Mouse (Mus musculus) CD8-positive naive resting alpha-beta T cell, adult 2 months (primary cell): ENCODE data around the gene Igsf23.
"Not testable (repeated sequence)": the region's sequence is repeated elsewhere in the genome, so short reads cannot be mapped to it uniquely, and the experiment has no call there.

ENCODE experiments used
- DNase-seq, 2 experiments: peaks; one replicate each; pipeline ENCODE4 v3.0.0; 2022; ENCODE audit warnings: low read depth in 2 of 2, low spot score in 2 of 2

The Igsf23 gene

GRCm38 (mm10) chr7:19950589-19950988 lies at the start of gene Igsf23:
TSS of gene Igsf23 (minus strand) at chr7:19950756.
- DNase-seq, result no peak

GRCm38 (mm10) chr7:19996721-19997120 lies 46.2 kb upstream of the Igsf23 start:
- DNase-seq, result not testable (repeated sequence)

- not testable (repeated sequence) for DNase-seq
Observed at GRCm38 (mm10) chr7:19991165-19991564, 40.6 kb upstream of the Igsf23 start, which contains the start of gene Nlrp9b. TSS of gene Nlrp9b (plus strand) at chr7:19991465.

DNA sequence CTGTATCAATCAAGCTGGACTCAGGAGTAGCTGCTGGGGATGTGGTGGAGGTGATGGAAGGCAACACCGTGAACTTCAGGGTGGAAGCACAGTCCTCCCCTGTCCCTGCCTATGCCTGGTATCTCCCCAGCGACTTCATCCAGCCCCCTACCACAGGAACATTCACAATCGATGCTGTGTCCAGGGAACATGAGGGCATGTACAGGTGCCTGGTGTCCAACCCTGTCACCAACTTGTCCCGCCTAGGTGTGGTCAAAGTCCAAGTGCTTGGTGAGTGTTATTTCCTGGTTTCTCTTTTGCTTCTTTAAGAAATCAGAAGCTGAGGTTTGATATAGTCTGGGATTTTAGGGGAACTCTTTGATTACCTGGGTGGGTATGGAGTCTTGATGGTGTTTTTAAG lies 21.0 kb upstream of the Igsf23 start:
- DNase-seq, result no peak

DNA sequence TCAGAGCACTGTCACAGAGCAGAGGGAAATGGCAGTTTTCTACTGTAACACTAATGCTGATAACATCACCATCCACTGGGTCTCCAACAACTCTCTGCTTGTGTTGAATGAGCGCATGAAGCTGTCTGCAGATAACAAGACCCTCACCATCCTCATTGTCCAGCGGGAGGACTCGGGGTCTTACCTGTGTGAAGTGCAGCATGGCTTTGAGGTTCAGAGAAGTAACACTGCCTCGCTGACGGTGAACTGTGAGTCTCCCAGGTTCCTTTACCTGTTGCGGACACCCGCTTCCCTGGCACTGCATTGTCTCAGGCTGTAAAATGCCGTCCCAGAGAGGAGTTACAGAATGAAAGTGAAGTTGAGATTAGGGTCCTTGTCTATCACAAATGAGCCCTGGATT lies 19.6 kb upstream of the Igsf23 start:
- no peak for DNase-seq

DNA sequence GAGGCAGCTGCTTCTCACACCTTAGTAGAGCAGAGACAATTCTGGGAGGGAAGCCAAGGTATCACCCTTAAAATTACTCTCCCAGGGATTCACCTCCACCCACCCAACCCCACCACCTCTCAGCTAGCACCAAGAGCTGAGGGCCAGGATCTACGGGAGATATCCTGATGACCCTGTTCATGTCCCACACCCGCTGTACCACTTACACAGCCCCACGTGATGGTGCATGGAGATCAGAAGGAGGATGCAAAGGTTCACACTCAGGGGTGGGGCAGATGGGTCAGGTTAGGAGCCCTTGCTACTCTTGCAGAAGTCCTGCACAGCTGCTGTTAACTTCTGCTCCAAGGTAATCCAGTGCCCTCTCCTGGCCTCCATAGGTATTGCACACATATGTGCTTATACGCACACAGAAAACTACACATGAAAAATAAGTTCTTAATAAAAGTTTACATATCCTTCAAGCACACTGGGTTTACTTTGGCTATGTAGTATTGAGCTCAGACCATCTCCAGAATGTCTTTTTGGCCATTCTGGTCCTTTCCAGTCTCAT lies 19.1 kb upstream of the Igsf23 start:
- no peak for DNase-seq

DNA sequence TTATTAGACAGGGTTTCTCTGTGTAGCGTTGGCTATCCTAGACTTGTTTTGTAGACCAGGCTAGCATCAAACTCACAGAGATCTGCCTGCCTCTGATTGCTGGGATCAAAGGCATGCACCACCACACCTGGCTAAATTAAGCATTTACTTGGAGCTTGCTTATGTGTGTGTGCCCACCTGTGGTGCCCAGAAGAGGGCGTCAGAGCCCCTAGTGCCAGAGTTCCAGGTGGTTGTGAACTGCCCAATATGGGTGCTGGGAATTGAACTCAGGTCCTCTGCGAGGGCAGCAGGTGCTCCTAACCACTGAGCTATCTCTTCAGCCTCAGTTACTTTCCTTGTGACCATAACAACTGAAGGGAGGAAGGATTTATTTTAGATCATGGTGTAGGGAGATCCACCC lies 18.6 kb upstream of the Igsf23 start:
- DNase-seq, result no peak

GRCm38 (mm10) chr7:19964985-19965579 lies 14.5 kb upstream of the Igsf23 start, which contains the start of gene Ceacam20:
TSS of gene Ceacam20 (plus strand) at chr7:19965412.
- no peak for DNase-seq

GRCm38 (mm10) chr7:19962423-19962822 lies 11.9 kb upstream of the Igsf23 start:
- no peak for DNase-seq

DNA sequence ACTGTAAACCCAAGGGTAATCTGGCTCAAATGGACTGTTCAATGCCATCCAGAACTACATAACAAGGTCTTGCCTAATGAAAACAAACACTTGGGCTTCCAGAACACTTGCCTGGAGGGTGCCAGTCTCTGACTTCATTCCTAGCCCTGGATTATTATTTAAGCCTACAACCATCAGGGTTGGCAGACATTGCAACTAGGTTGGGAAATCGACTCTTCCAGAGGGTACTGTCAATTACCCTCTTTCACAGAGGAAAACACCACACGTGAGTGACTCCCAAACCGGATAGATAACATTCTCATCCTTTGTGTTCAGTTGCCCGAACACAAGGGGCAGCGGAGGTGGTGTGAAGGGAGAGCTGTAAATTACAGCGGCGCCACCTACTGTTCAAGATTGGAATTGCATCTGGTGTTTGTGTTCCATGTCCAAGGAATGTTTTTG lies 5.8 kb upstream of the Igsf23 start:
- peak; percentile 79 to 89 for DNase-seq

DNA sequence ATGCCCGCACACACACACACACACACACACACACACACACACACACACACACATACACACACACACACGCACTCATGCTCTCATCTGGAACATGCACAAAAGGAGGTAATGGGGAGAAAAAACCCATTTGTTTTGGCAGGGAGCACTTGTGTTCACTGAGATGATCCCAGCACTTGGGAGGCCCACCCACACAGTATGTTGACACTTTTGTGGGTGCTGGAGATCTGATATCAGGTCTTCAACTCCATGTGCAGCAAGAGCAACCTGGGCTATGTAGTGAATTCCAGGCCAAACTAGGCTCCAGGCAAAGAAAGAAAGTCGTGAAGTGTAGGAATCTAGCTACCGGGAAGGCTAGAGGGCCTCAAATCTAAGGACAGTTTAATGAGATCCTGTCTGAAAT lies 5.3 kb upstream of the Igsf23 start:
- no peak for DNase-seq

GRCm38 (mm10) chr7:19953054-19953453 lies 2.5 kb upstream of the Igsf23 start:
- no peak for DNase-seq

DNA sequence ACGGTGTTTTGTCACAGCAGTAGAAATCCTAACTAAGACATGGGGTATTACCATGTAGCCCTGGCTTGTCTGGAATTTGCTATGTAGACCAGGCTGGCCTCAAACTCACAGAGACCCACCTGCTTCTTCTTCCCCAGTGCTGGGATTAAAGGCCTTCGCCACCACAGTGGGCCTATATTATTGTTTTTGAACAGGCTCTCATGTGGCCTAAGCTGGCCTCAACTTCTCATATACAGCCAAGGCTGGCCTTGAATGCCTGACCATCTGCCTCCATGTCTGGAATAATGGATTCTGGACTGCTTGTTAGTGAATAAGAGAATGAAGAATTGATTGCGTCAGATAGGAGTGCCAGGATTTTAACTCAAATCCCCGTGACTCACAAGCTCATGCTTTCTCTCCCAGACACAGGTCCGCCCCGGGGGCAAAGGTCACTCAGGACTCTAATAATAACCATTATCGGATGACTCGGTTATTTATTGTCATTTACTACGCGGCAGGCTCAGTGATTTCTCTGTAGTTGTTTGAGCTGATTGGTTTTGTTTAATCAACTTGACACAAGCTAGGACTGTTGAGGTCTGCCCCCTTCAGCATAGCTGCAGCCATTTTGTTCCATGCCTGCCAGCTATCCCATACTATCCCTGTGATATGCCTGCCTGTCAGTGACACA lies 1.9 kb upstream of the Igsf23 start:
- no peak for DNase-seq

DNA sequence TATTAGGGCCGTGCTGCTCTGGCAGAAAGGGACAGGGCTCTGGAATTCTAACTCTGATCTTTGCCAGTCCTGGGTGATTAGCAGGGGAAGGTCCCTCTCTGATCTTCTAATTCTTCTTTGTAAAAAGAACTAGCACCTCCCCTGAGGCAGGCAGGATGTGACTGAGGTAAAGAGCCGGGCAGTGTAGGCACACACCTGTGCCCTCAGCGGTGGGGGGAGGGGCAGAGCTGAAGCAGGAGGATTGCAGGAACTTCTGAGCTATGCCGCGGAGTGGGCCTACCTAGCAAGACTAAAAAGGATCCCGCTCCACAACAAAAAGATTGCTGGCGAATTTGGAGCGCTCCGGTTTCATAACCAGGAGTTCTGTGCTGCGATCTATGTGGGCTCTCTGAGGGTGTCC lies 560 bp downstream of the Igsf23 start:
- peak in 1 of 2 experiments; percentile 43 for DNase-seq

- no peak for DNase-seq
Observed at GRCm38 (mm10) chr7:19948956-19949355, 1.6 kb downstream of the Igsf23 start.

- DNase-seq, result no peak
Observed at GRCm38 (mm10) chr7:19945821-19946515, 4.6 kb downstream of the Igsf23 start.

DNA sequence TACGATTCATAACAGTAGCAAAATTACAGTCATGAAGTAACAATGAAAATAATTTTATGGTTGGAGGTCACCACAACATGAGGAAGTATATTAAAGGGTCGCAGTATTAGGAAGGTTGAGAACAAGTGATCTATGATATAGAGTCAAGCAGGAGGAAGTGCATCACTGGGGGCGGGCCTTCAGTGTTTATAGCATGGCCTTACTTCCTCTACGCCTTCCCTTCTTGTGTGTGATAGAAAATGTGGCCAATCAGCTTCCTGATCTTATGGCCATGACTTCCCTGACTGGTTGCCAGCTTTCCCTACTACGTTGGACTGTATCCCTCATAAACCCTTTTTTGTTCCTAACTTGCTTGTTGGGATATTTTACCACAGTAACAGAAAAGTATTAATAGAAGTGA lies 5.4 kb downstream of the Igsf23 start:
- no peak for DNase-seq

DNA sequence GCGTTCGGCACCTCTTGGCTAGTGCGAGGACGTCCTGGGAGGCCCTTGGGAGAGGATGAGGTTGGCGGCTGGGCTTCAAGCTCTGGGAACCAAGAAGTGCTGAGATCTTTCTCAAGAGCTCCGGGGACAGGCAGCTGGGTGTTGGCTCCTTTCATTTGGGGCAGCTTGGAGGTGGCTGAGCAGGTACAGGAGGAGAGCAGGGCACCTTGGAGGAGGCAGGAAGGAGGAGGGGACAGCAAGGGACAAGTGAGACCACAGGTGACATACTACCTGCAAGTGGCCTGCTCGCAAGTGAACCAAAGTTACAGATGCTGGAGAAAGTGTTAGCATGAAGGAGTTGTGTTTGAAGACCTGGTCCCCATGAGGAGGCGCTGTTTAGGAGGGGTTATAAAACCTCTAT lies 5.8 kb downstream of the Igsf23 start:
- DNase-seq, result no peak

DNA sequence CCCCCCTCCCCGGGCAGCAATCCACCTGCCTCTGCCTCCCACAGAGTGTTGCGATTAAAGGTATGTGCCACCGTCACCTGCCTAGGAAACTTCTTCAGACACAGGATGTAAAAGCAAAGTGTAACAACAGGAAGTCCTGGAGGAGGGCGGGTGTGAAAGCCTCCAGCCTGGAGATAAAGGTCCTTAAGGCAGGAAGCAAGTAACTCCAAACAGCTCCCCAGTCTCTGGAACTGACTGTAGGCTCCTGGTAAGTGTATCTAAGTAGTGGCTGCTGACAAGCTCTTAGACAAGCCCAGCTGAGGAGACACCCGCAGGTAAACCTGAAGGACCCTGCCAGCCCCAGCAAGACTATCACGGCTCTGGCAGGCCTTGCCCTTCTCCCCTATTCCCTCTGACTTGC lies 10.3 kb downstream of the Igsf23 start:
- DNase-seq, result peak; percentile 44 to 63

- DNase-seq, result peak in 1 of 2 experiments; percentile 56
Observed at GRCm38 (mm10) chr7:19939555-19940235, 10.9 kb downstream of the Igsf23 start.

GRCm38 (mm10) chr7:19937229-19937821 lies 13.2 kb downstream of the Igsf23 start:
- no peak for DNase-seq
